Mouse (Mus musculus): Measurements from ENCODE around the gene Ube2u.
"Not testable (repeated sequence)": the region's sequence is repeated elsewhere in the genome, so short reads cannot be mapped to it uniquely, and the experiment has no call there.

Ube2u gene

GRCm38 (mm10) chr4:100478592-100479321 lies at the start of gene Ube2u:
Gene Ube2u (plus strand): TSS chr4:100478849.
- DNase-seq (ENCODE audit: low spot score) = peak; percentile 58

DNA sequence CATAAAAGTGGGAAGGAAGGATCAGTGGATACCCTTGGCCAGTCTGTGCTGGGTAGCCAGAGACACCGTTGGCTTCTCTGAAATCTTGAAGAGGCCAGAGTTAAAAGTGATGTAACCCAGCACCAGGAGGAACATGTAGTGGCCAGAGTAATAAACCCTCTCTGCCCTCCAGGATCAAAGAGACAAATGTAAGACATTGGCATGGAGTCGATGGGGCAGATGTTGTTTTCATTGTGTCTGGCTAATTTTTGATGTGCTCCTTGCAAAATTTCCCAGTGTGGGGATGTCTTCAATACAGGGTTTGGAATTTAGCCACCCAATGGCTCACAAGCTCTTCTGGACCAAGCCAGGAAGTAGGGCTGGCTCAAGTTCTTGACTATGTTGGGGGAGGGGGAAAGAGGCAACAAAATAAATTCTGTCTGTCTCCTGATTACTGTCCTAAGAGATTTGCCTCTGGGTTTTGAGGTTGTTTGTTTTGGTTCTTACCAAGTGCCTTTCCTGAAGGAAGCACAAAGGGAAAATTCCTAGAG lies 49.2 kb upstream of the Ube2u start:
- peak; percentile 21 for DNase-seq (ENCODE audit: low spot score)

- DNase-seq (ENCODE audit: low spot score) = no peak
These were observed 43.1 kb upstream of the Ube2u start for GRCm38 (mm10) chr4:100435281-100436168.

DNA sequence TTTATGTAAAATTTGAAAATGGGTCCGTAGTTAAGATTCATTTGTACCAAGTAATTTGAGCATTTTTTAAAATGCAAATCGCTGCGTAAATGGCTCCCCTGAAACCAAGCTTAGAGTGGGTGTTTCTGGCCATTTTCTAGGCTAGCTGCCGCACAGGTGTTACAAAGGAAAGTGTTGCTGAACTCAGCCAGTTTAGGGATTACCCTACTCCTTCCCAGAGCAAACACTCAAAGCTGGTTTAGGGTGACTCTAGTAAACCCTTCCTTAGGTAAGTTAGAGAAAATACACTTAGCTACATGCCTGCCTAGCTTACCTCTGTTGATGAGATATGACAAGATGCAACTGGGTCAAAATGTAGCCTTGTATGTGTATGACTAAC lies 42.5 kb upstream of the Ube2u start:
- no peak for DNase-seq (ENCODE audit: low spot score)

GRCm38 (mm10) chr4:100446897-100447296 lies 31.8 kb upstream of the Ube2u start:
- DNase-seq (ENCODE audit: low spot score) = no peak

DNA sequence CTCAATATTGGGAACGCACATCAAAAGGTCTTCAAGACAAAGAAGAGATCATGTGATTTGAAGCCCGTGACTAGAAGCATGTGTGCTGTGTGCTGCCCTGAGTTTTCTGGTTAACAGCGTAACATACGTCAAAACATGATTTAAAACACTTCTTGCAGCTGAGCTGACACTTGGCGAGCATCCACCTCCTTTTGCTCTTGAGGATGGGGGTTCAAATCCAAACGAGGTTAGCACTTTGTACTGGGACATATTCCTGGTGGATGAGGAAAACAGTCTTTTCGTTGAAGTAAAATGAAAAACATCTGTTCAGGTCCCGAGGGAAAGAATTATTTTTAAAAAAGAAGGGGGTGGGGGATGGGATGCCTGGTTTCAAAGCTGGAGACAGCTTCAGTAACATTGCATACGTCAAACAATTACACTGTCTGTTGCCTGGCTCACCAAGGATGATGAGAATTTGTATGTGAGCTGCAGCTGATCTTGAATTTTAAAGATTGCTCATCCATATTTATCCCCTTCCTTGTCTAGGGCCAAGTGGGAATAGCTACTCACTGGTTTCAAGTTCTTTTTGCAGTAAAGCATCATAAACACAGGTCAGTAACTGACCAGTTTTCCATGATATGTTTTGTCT lies 16.0 kb upstream of the Ube2u start:
- no peak for DNase-seq (ENCODE audit: low spot score)

DNA sequence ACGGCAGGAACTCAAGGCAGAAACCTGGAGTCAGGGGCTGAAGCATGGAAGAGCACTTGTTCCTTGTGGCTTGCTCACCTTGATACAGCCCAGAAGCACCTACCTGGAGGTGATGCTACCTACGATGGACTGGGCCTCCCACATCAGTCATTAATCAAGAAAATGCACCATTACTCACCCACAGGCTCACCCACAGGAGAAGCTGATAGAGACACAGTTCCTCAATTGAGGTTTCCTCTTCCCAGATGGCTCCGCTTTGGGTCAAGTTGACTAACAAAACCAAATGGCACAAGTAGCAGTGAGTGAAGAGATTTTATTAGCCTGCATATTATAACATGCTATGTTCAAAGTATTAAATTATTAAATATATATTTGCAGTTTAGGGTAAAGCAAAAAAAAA lies 9.8 kb downstream of the Ube2u start:
- no peak for DNase-seq (ENCODE audit: low spot score)

GRCm38 (mm10) chr4:100495176-100495575 lies 16.5 kb downstream of the Ube2u start:
- DNase-seq (ENCODE audit: low spot score) = no peak

- DNase-seq (ENCODE audit: low spot score) = peak; percentile 12
These were observed 17.9 kb downstream of the Ube2u start for GRCm38 (mm10) chr4:100496521-100496920.

GRCm38 (mm10) chr4:100498192-100498591 lies 19.5 kb downstream of the Ube2u start:
- DNase-seq (ENCODE audit: low spot score) = peak; percentile 13

GRCm38 (mm10) chr4:100499037-100499601 lies 20.5 kb downstream of the Ube2u start:
- not testable (repeated sequence) for DNase-seq (ENCODE audit: low spot score)

- DNase-seq (ENCODE audit: low spot score) = no peak
These were observed 24.7 kb downstream of the Ube2u start for GRCm38 (mm10) chr4:100503337-100503736.

- no peak for DNase-seq (ENCODE audit: low spot score)
These were observed 39.0 kb downstream of the Ube2u start for GRCm38 (mm10) chr4:100517646-100518045.

- no peak for DNase-seq (ENCODE audit: low spot score)
These were observed 43.9 kb downstream of the Ube2u start for GRCm38 (mm10) chr4:100522534-100522933.

GRCm38 (mm10) chr4:100524741-100525140 lies 46.1 kb downstream of the Ube2u start:
- DNase-seq (ENCODE audit: low spot score) = no peak

- DNase-seq (ENCODE audit: low spot score) = no peak
These were observed 47.6 kb downstream of the Ube2u start for GRCm38 (mm10) chr4:100526296-100526695.

DNA sequence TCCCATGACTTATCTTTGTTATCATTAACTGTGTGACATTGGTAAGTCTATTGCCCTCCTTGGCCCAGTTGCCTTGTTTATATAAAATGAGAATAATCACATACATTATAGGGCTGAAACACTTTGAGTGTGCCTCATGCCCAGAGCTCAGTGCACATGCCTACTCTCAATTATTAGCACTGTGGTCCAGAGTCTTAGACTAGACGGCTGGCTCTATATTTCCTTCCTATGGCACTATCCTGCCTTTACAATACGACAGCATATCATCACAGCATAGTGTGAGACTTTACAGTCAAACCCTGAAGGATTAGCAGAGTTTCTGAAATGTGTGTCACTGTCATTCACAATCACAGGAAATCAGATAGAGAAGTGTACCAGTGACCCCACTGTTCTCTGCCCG lies 48.4 kb downstream of the Ube2u start:
- no peak for DNase-seq (ENCODE audit: low spot score)

GRCm38 (mm10) chr4:100527554-100528001 lies 48.9 kb downstream of the Ube2u start:
- no peak for DNase-seq (ENCODE audit: low spot score)

DNA sequence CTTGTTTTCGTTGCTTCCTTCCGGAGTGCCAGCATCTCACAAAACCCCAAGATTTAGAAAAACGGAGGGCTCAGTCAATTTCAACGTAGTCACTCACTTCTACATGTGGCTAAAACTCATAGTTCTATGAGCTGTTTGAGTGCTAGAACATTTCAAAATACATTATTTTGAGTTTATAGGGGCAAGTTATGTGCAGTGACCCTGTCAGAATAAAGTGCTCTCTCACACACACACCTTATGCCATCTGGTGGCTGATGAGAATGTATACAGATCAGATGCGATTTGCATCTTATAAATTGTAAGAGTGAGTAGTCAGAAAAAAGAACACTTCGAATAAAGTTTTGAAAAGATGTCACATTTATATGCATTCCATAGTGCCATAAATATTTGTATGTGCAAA lies 55.0 kb downstream of the Ube2u start:
- no peak for DNase-seq (ENCODE audit: low spot score)

DNA sequence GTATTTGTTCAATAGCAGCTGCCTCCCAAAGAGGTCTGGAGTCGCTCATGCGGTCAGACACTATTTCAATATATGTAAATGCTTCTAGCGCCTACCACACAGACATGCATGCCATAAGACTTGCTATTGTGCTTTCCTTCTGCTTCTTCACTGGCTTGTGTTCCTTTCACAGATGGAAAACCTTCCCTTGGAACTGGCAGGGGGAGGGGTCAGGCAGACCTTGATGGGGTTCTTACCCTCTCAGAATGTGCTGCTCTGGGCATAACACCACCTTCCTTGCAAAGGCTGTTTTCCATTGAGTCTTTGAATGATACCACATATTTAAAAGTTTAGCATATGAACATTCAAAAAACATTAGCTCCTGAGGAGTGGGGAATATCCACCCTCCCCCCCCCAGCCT lies 56.3 kb downstream of the Ube2u start:
- no peak for DNase-seq (ENCODE audit: low spot score)

- DNase-seq (ENCODE audit: low spot score) = peak; percentile 37
These were observed 59.2 kb downstream of the Ube2u start for GRCm38 (mm10) chr4:100537898-100538297.

DNA sequence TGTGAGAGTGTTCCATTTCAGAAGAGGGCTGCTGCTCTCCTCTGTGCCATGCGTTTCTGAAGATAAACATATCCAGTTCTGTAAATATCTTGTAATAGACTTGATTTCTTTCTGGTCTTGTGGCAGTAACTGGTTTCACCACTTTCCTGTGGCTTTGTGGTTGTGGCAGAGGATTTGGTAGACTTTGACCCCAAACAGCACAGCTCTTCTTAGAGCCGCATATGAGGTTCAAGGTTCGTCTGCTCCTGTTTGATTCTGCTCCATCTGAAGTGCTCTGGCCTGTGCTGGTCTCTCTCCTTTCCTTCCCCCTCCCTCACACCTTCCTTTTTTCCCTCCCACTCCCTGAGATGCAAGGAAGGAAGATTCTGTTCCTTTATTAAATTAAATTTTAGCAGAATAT lies 60.8 kb downstream of the Ube2u start:
- no peak for DNase-seq (ENCODE audit: low spot score)
